Mouse (Mus musculus) liver (tissue): ENCODE data around the gene Gucd1.
"Not testable (repeated sequence)": the region's sequence is repeated elsewhere in the genome, so short reads cannot be mapped to it uniquely, and the experiment has no call there.

ENCODE experiments used
- DNase-seq: peaks from one replicate; pipeline ENCODE4 v3.0.0-alpha.2; 2020; ENCODE audit warnings: mixed read lengths

The Gucd1 gene

DNA sequence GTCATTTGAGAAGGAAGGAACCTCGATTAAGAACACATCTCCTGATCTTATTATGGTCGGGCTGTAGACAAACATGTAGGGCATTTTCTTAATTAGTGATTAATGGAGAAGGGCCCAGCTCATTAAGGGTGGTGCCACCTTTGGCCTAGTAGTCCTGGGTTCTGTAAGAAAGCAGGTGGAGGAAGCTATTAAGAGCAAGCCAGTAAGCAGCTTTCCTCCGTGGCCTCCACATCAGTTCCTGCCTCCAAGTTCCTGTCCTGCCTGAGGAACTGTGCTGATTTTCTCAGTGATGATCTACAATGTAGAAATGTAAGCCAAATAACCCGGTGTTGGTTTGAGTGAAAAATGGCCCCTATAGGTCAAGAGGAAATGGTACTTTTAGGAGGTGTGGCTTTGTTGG is 59.4 kb downstream of the Gucd1 start:
- no peak for DNase-seq

DNA sequence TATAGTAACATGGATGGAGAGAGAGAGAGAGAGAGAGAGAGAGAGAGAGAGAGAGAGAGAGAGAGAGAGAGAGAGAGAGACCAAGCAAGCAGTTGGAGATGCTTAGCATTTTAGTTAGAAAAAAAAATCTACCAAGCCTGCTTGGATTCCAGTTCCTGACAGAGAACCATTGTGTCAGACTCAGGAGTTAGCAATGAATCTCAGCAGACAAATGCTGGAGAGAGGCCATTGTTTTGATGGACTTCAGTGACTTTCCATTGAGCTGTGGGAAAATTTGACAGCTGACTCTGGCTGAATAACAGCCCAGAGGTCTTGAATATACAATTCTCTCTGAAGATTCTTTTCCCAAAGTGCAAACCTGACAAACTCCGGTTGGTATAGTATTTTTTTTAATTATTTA is 59.9 kb downstream of the Gucd1 start:
- no peak for DNase-seq

DNA sequence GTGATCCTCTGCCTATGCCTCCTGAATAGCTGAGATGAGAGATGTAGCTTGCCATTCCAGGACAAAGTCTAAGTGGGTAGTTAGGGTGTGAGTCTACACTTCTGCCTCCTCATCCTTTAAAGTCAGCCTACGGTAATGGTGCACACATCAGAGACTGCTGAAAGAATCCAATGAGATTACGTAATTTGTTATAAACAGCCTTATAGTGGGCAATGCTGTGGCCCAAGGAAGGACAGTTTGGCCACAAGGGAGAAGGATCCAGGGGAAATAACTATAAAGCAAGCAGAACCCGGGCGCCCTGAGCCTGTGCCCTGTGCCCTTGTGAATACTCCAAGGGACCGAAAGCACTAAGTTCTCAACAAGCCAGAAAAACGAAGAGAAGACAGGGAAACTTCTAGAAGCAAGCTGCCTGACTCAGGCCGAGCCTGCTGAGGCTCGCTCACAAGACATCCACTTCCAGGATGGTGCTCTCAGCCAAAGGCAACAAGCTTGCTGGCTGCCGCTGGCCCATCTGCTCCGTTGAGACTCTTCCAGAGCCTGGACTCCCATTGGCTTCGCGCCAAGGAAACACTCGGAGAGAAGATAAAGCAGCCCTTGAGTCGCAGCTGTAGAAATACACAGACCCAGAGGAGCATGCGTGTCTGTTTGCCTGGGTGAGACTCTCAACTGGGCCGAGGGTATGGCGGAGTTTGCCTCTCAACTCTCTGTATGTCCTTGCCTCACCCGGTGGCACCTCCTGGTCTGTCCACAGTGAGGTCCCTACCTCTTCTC is 61.5 kb downstream of the Gucd1 start:
- not testable (repeated sequence) for DNase-seq

DNA sequence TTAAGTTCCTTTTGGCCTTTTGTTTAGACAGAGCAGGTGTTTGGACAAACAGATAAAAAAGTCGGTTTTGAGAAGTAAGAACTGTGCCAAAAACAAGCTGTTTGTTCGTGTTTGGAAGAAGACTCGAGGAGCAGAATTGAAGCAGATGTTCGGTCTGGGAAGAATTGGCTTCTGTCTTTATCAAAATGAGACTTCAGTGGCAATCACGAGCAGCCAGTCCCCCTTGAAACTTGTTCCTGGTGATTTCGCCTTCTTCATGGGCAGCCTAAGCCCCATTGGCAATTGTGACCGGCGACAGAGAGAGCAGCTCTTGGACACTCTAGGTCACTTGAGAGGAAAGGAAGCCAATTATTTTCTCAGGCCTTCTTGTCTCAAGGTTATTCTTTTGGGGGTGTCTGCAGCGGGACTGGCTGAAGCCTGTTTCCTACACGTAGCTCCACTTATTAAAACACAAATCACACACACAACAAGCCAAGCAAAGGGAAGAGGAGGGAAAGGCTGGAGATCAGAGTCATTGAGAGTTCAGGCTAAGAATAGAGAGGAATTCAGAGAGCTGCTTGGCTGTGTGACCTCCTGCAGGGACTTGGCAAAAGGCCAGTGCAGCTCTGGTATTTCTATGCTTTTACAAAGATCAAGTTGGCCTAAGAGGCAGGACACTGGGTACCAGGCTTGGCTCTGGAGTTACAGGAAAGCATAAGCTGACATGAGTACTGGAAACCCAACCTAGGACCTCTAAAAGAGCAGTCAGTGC is 66.6 kb downstream of the Gucd1 start:
- DNase-seq, result peak; percentile 53

DNA sequence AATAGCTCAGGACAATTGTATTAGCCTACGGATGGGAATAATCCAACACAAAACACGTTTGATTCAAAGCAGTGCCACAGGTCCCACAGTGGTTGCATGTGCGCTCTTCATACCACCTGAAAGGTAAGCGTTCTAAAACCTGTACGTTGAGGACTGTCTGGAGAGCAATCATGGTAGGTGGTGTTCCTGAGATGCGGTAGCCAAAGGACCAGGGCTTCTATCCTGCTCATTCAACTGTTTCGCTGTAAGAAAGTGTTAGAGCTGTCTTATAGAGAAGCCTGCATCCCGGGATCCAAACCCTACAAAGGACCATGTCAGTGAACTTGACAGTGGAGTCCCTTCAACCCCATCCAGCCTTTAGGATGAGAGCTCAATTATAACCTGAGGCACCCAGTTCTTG is 67.4 kb downstream of the Gucd1 start:
- DNase-seq, result no peak

DNA sequence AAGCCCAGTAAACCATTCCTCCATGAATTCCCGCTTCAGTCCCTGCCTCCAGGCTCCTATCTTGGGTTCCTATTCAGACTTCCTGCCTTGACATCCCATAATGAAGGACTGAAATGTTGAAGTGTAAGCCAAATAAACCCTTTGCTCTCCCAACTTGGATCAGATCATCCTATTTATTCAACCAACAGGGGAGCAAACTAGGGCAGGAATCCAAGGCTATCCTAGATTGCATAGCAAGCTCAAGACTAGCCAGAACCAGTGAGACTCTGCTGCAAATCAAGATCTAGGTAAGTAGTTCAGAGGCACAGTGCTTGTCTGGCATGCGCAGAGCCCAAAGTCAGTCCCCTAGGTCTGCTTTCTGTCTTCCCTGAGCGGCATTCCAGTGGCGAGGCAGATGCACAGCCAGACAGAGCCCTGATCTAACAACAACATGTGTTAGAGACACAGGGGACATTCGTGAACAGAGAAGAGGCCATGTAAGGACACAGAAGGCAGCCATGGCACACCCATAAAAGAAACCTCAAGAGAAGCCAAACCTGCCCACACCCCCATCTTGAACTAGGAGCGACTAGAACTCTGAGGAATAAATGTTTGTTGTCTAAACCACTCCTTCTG is 68.9 kb downstream of the Gucd1 start:
- DNase-seq, result no peak

DNA sequence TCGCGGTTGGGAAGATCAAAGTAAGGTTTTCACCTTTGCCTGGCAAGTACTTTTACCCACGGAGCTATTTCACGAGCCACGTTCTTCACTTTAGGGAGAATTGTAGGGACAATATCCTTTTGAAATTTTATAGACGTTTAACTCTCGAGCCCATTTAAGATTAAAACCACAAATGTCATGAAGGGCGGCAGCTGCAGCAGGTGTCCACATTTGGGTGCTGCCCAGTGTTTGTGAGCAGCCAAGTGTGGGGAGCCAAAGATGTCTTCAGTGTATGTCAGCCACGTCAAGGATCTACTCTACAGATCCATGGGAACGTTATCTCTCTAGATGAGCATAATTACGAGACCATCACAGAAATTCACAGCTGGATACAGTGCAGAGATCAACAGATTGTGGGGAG is 70.3 kb downstream of the Gucd1 start:
- DNase-seq, result no peak

DNA sequence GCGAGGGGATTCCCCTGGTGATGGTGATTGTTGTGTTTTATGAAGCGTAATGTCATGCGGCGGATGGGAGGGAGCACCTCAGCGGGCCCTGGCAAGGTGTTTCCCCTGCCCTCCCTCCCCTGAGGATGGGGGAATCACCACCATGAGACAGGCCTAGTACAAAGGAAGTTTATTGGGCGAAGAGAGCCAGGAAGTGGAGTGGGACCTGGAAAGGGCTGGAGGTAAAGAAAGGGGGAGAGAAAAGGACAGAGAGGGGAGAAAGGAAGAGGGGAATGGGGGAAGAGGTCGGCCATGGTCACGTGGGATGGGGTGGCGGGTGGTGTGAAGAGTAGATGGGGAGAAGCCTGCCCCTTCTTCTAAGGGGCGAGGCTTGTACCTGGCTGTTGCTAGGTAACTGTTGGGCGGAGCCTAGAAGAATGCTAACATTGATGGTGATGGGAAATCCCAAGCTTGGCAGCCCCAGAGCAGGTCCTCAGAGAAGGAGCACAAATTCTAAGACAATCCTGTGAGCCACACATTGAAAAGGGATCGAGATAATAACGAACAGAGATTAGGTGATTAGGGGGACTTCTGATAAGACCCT is 71.2 kb downstream of the Gucd1 start:
- DNase-seq, result no peak

DNA sequence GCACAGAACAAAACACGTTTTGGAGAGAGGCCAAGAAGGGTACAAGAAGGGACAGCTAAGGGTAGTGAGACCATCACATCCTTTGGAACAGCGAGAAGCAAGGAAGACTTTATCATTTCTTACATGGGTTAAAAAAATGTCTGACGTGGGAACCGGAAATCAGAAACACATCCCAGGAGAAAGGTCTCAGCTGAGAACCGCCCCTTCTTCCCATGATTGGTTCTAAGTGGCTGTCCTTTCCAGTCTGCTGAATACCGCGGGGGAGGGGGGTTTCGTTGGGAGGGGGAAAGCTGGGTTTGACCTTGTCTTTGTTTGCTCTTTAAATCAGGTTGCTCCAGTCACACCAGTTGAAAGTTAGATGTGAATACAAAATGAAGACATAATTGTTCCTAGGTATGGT is 72.7 kb downstream of the Gucd1 start:
- no peak for DNase-seq

DNA sequence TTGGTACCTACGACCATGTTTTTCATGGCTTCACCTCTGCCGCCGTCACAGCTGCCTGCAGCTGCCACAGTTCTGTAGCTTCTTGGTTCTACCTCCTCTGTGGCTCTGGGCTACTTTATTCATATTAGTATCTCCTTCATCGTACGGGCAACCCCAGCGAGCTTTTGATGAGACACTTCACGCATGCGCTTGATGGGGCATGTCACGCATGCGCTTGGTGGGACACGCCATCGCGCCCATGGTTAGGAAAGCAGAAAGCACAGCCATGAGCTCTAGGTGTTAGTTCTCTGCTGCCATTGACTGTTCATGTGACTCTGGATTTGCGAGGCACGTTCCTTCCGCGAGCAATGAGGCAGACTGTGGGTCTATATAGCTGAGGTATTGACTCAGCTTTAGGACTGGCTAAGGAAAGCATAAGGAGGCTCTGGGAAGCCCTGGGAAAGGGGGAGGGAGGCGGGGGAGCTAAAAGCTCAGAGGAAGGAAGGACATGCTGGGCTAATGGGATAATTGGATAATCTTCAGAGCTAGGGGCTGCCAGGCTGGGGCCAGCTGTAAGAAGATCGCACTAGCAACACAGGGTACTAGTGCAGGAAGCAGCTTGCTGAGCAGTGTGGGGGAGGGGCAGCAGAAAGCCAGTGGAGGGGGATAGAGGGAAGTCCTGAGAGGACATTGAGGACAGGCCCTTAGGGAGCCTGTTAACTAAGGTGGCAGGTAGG is 73.5 kb downstream of the Gucd1 start:
- DNase-seq, result peak; percentile 56

DNA sequence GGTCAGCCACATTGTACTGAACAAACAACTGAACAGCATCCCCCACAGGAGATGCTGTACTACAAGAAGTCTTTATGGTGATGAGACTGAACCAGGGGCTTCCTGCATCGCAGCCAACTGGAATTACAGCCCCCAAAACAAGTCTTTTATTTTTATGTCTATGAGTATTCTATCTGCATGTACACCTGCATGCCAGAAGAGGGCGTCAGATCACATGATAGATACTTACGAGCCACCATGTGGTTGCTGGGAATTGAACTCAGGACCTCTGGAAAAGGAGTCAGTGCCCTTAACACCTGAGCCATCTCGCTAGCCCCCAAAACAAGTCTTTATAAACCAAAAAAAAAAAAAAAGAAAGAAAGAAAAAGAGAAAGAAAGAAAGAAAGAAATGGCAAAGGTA is 74.8 kb downstream of the Gucd1 start:
- no peak for DNase-seq

DNA sequence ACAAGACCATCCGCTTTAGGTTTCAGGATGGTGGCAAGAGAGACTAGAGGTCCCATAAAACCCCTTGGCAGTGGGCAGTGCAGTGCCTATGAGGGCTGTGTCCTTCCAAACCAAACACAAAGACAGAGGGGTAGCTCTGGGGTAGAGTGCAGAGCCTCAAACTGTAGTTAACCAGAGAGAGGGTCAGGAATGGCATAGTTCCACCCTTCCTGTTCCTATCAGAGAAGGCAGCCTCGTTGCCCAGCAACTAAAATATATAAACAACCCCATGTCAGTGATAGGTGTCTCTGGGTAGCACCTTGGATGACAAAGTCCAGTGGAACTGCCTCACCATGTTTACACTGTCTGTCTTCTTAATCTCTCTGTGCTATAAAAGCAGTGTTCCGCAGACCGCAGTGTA is 76.0 kb downstream of the Gucd1 start:
- DNase-seq, result no peak

DNA sequence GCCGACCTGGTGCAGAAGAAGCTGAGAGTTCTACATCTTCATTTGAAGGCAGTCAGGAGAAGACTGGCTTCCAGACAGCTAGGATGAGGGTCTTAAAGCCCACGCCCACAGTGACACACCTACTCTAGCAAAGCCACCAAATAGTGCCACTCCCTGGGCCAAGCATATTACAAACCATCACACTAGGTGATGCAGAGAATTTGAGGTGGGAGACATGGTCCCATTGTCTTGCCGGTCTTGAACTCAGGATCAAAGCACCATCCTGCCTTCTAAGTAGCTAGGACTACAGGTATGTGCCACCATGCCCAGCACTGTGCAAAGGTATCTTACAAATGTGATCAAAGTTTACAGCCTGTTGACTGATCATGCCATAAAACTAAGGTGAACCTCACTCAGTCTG is 77.0 kb downstream of the Gucd1 start:
- no peak for DNase-seq

DNA sequence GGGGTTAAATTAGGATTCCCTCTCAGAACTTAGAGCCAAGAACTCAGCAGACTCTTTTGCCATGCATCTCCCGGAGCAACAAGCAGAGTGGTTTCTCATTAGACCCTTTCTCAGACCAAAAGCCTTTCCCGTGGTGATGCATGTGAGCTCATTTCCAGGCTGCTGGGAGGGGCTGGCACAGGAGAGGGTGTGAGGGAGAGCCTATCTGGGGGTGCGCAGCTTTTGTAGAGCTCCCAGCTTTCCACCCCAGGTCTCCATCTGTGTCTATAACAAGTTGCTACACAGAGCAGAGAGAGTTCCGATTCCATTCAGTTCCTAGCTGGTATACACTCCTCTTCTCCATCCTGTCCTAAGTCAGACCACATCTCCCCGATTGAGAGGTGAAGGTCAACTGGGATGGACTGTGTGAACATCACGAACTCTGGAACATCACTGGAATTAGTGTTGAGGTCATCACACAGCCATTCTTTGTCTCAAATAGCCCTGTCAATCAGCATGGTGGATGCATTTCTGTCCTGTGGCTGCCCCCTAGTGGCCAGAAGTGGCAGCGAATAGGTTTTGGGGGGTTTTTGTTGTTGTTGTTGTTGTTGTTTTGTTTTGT is 78.5 kb downstream of the Gucd1 start:
- peak; percentile 44 for DNase-seq

DNA sequence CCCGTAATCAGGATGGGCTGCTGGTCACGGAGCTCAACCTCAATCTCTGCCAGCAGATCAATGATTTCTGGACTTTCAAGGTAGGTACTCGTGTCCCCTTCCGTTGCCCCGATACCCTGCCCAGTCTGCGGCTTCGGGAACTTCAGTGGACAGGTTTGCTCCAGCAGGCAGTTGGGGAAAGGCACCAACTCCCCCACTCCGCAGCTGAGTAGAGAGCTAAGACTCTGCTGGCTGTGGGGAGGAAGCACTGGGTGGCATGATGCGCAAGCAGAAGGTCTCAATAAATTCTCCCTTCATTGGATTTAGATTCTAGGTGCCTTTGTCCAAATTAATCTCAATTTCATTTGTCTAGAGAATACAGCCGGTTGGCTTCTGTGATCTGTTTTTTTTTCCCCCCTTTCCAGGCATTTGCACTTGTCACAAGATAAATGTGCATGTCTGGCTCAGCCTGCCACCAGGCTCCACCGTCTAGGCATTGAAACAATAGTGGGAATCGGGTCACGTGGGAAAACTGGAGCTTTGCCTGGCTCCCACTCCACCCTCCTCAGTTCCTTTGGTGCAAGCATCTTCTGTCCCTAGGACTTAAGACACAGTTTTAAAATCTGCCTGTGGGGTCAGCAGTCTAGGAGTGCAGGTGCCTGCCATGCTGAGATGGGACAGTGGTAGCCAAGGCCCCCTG is 79.5 kb downstream of the Gucd1 start:
- DNase-seq, result no peak

DNA sequence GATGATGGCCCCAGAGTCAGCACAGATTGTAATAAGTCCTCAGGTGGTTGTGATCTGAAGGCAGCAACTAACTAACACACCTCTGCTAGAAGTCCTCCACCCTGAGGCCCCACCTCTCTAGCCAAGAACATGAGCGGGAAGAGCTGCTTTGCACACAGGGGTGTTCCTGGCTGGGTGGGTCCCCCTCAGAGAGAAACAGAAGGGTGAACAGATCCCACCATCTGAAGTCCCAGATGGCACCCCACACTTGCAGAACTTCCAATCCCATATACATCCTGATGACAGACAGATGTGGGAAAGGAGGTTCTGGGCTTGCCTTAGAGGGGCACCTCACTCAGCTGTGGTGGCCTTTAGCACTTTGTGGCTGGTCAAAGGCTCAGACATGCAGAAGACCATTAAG is 80.5 kb downstream of the Gucd1 start:
- no peak for DNase-seq

DNA sequence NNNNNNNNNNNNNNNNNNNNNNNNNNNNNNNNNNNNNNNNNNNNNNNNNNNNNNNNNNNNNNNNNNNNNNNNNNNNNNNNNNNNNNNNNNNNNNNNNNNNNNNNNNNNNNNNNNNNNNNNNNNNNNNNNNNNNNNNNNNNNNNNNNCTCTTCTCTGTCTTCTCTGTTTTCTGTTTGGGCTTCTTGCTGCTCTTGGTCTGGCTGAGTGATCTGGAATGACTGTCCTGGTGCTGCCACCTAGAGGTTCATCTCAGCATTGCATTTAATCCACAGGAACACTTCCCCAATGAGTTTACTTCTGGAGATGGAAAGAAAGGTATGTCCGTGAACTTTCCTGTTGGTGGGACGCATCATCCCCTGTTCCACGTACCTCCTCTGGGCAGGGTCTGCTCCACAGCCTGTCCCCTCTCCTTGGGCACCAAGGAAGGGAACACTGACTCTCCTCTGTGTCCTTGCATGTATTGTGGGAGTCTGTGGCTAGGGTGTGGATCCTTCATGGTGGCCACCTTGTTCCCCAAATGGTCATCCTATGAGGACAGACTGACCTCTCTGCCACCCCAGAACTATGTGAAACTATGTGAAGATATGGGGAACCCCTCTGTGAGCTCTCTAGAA is 81.1 kb downstream of the Gucd1 start:
- DNase-seq, result peak; percentile 75

DNA sequence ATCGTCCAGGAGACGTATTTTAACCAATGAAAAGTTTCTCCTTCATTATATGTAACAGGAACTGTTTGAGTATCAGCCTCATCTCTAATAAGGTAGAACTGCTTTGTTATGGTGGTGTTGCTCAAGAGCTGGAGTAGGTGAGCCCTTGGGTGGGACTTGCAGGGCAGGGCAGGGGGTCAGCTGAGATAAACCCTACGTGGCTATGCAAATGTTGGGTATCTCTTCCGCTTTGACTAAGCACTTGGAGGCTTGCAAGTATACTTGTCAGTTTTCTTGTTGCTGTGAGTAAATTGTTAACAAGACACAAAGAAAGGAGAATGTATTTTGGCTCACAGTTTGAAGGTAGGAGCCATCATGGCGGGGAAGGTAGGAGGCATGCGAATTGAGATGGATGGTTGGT is 87.1 kb downstream of the Gucd1 start:
- no peak for DNase-seq

DNA sequence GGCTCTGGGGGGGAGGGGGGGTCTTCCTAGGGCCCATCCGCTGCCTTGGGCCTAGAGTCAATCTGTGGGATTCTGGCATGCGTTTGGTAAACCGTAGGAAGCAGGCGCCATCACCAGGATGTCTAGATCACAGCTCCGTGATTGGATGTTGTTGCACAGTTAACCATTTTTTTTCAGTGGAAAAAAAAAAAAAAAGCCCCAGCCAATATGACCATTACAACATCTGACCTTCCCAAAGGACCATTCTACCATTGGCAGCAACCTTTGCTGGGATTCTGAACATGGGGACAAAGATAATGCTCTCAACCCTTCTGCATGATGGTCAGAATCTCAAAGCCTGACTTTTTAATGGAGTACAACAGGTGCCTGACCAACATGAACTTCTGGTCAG is 87.6 kb downstream of the Gucd1 start:
- DNase-seq, result no peak

DNA sequence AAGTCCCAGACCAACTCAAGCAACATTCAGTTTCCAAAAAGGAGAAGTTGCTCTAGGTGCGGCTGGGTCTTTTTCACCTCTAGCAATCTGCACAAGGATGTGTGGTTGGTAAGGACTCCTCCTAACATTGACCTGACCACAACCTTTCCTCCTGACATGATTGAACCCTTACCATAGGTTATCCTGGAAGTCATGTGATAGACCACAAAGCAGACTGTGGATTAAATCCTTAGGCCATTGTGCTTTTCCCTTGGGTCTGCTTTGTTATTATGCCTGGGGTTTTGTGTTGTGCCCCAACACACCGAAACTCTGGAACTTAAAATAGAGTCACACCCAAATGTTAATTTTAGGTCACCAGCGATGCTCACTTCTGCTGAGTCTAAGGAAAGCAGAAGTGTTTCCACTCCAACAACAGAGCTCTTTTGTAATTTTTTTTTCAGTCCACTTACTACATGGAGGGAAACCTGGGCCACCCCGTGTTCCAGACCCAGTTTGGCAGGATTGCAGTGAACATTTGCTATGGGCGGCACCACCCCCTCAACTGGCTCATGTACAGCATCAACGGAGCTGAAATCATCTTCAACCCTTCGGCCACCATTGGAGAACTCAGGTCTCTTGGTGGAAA is 88.1 kb downstream of the Gucd1 start:
- no peak for DNase-seq

DNA sequence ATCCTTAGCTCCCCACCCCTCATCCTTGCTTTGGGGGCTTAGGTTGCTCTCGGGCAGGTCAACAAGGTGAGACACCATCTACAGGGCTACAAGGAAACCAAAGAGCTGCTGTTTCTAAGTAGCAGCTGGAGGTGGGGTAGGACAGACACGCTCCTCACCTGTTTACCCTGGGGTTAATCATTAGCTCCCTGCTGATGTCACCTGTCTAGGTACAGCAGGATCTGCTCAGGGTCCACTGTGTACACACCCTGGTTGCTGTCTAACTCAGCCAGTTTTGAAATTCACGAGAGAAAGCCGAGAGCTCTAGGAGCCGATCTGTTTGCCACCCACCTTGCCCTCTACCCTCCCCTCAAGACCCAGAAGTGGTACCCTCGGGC is 88.8 kb downstream of the Gucd1 start:
- DNase-seq, result no peak
